Mouse (Mus musculus) cerebellum, postnatal 25 days (tissue): ENCODE measurements around the gene Dusp6.
A peak's percentile ranks its signal among the peaks of the same experiment; 100 is the strongest.

ENCODE experiments used
- DNase-seq, 2 experiments: peaks; one replicate each; pipeline ENCODE4 v3.0.0; 2021; ENCODE audit warnings: mixed read lengths in 2 of 2

The Dusp6 gene

GRCm38 (mm10) chr10:99246797-99247508 lies 16.1 kb upstream of the Dusp6 start:
- DNase-seq = no peak

- no peak for DNase-seq
Observed at GRCm38 (mm10) chr10:99250874-99251281, 12.2 kb upstream of the Dusp6 start.

GRCm38 (mm10) chr10:99253412-99253811 lies 9.6 kb upstream of the Dusp6 start:
- DNase-seq = no peak

- DNase-seq = no peak
Observed at GRCm38 (mm10) chr10:99255830-99256570, 7.0 kb upstream of the Dusp6 start.

- DNase-seq = no peak
Observed at GRCm38 (mm10) chr10:99257531-99257930, 5.5 kb upstream of the Dusp6 start.

GRCm38 (mm10) chr10:99259840-99260239 lies 3.2 kb upstream of the Dusp6 start:
- no peak for DNase-seq

GRCm38 (mm10) chr10:99261151-99261635 lies 1.8 kb upstream of the Dusp6 start:
- peak; percentile 82 to 87 for DNase-seq

GRCm38 (mm10) chr10:99261636-99262318 lies 1.3 kb upstream of the Dusp6 start:
- DNase-seq = peak; percentile 84 to 85

GRCm38 (mm10) chr10:99262319-99262866 lies 638 bp upstream of the Dusp6 start:
- DNase-seq = peak in 1 of 2 experiments; percentile 42

GRCm38 (mm10) chr10:99263419-99264221 lies 589 bp downstream of the Dusp6 start:
- peak; percentile 73 to 74 for DNase-seq

GRCm38 (mm10) chr10:99264301-99265010 lies 1.4 kb downstream of the Dusp6 start:
- peak; percentile 42 to 50 for DNase-seq

GRCm38 (mm10) chr10:99265011-99265694 lies 2.1 kb downstream of the Dusp6 start:
- no peak for DNase-seq

- DNase-seq = peak in 1 of 2 experiments; percentile 25
Observed at GRCm38 (mm10) chr10:99266025-99266424, 3.0 kb downstream of the Dusp6 start.

GRCm38 (mm10) chr10:99267621-99268020 lies 4.6 kb downstream of the Dusp6 start:
- DNase-seq = no peak

GRCm38 (mm10) chr10:99268421-99269300 lies 5.6 kb downstream of the Dusp6 start:
- DNase-seq = no peak

- no peak for DNase-seq
Observed at GRCm38 (mm10) chr10:99269301-99269701, 6.3 kb downstream of the Dusp6 start.

- DNase-seq = no peak
Observed at GRCm38 (mm10) chr10:99269704-99270103, 6.7 kb downstream of the Dusp6 start.

GRCm38 (mm10) chr10:99270406-99270805 lies 7.4 kb downstream of the Dusp6 start:
- no peak for DNase-seq

- no peak for DNase-seq
Observed at GRCm38 (mm10) chr10:99271016-99271415, 8.0 kb downstream of the Dusp6 start.

- DNase-seq = no peak
Observed at GRCm38 (mm10) chr10:99273006-99273405, 10.0 kb downstream of the Dusp6 start.
